Mouse (Mus musculus) limb, embryonic 12.5 days (tissue): ENCODE results near the gene Gm10803. TPM values are rescaled to one million over a fixed set of nuclear protein-coding genes. Genes with fewer than 3 reads are reported as not detected.

ENCODE experiments used
- ATAC-seq: fragments of 200-750 bp; cut with Nextera tagmentation; 2 replicates; pipeline ENCODE4 v1.8.0; 2017; ENCODE audit warnings: low read depth, moderate TSS enrichment; ENCODE audit not compliant: insufficient number of reproducible peaks, insufficient read depth, low FRiP score, low TSS enrichment
- H3K27ac ChIP-seq: fragments of 300-500 bp; sonication (generic); 2 replicates; pipeline ENCODE4 v1.5.1; 2016; ENCODE audit warnings: mild to moderate bottlenecking, moderate library complexity
- H3K27me3 ChIP-seq: fragments of 300-500 bp; sonication (generic); 2 replicates; pipeline ENCODE4 v1.6.1; 2016; ENCODE audit warnings: mild to moderate bottlenecking, moderate library complexity
- H3K36me3 ChIP-seq: fragments of 300-500 bp; sonication (generic); 2 replicates; pipeline ENCODE4 v1.6.1; 2016; ENCODE audit warnings: mild to moderate bottlenecking, moderate library complexity
- H3K4me1 ChIP-seq: fragments of 300-500 bp; sonication (generic); replicated peaks from 2 replicates; pipeline ENCODE4 v1.6.1; 2016
- H3K4me2 ChIP-seq: fragments of 300-500 bp; sonication (generic); 2 replicates; pipeline ENCODE4 v1.6.1; 2016; ENCODE audit warnings: mild to moderate bottlenecking, moderate library complexity
- H3K4me3 ChIP-seq: fragments of 300-500 bp; sonication (generic); replicated peaks from 2 replicates; pipeline ENCODE4 v1.5.1; 2016; ENCODE audit warnings: mild to moderate bottlenecking
- H3K9ac ChIP-seq: fragments of 300-500 bp; sonication (generic); replicated peaks from 2 replicates; pipeline ENCODE4 v1.6.1; 2016; ENCODE audit warnings: mild to moderate bottlenecking, moderate library complexity
- H3K9me3 ChIP-seq: fragments of 300-500 bp; sonication (generic); 2 replicates; pipeline ENCODE4 v1.6.1; 2016; ENCODE audit warnings: mild to moderate bottlenecking, moderate library complexity
- WGBS: fragments of 180-500 bp; shearing (Covaris S2); methylation state at CpG from one replicate; pipeline ENCODE4 v1.1.7; 2016; 5-methylcytosine and 5-hydroxymethylcytosine counted together
- polyA plus RNA-seq: library from polyadenylated mRNA; unstranded; fragments of >200 nt; fragmentation: Nextera tagmentation; extraction: Ambion mirVana; gene quantifications from 2 replicates; pipeline ENCODE4 v1.2.1, GENCODE M21; 2016

Gm10803 gene
- polyA plus RNA-seq, 1 experiment from 2014 or later = not detected

DNA sequence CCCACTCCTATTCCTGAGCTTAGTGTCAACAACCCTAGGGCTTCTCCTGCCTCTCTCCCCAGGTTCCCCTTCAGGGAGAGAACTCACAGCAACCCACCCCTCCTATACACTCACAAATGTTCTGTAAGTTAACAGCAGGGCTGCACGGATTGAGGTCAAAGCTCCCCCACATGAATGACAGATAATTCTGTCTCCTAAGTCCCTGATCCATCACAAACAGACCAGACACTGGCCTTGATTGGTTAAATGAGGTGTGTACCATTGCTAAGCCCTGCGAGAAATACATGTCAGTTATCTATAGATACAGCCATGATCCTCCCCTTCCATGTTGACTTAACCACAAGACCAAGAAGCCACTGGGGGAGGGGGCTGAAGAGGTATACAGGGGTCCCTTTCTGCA lies 31.3 kb downstream of the Gm10803 start:
- peaks cover 37% of the 10 kb centered on the region for H3K27me3 ChIP-seq
- H3K9ac ChIP-seq = no peak overlapping the region
- ATAC-seq = no peak
- H3K27ac ChIP-seq = no peak overlapping the region
- H3K4me2 ChIP-seq = no peak overlapping the region
- no peak overlapping the region for H3K4me3 ChIP-seq
- 30% methylated on average over 2 of the region's 2 CpGs for WGBS
- no peaks in the 10 kb centered on the region for H3K9me3 ChIP-seq
- no peaks in the 10 kb centered on the region for H3K36me3 ChIP-seq
- H3K4me1 ChIP-seq = peaks cover 51% of the 10 kb centered on the region

GRCm38 (mm10) chr2:93592164-93592790 lies 31.9 kb downstream of the Gm10803 start:
- Histone ChIP-seq H3K9me3 (no peaks in the 10 kb centered on the region), H3K27ac (no peak overlapping the region), H3K36me3 (no peaks in the 10 kb centered on the region), H3K4me2 (no peak overlapping the region), H3K27me3 (peaks cover 37% of the 10 kb centered on the region), H3K4me1 (peaks cover 51% of the 10 kb centered on the region), H3K9ac (no peak overlapping the region), H3K4me3 (no peak overlapping the region)
- ATAC-seq = no peak
- 10% methylated on average over 11 of the region's 11 CpGs for WGBS

GRCm38 (mm10) chr2:93593121-93593520 lies 32.8 kb downstream of the Gm10803 start:
- H3K4me3 ChIP-seq = no peak overlapping the region
- H3K4me1 ChIP-seq = peaks cover 49% of the 10 kb centered on the region
- H3K9ac ChIP-seq = no peak overlapping the region
- WGBS = 75% methylated on average over 10 of the region's 10 CpGs
- no peak overlapping the region for H3K4me2 ChIP-seq
- no peak for ATAC-seq
- H3K9me3 ChIP-seq = no peaks in the 10 kb centered on the region
- no peaks in the 10 kb centered on the region for H3K36me3 ChIP-seq
- H3K27me3 ChIP-seq = peaks cover 37% of the 10 kb centered on the region
- H3K27ac ChIP-seq = no peak overlapping the region

DNA sequence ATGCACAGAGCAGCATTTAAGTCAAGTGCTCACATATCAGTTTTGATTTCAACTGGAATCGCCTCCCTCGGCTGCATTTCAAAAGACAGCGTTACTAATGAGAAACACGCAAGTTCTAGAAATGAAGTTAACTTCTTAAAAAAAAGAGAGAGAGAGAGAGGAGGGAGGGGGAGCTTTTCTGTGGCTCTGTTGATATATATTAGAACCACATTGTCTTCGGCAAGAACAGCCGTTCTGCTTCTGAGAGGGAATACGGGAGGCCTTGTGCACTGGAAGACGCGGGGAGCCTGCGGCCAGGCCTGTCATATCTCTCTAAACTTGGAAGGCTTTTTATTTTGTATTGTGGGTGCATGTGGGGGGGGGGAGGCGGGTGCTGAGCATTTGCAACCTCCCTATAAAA lies 36.8 kb downstream of the Gm10803 start:
- no peak overlapping the region for H3K9ac ChIP-seq
- peaks cover 45% of the 10 kb centered on the region for H3K27me3 ChIP-seq
- H3K4me1 ChIP-seq = peaks cover 47% of the 10 kb centered on the region
- 21% methylated on average over 11 of the region's 11 CpGs for WGBS
- H3K9me3 ChIP-seq = no peaks in the 10 kb centered on the region
- H3K4me3 ChIP-seq = no peak overlapping the region
- H3K4me2 ChIP-seq = 0 out of 2 replicates have a peak overlapping the region, but pooled peaks have one; percentile 0
- no peaks in the 10 kb centered on the region for H3K36me3 ChIP-seq
- peak overlapping the region; percentile 41; the same call in 1 of the 2 replicates for H3K27ac ChIP-seq
- no peak for ATAC-seq

DNA sequence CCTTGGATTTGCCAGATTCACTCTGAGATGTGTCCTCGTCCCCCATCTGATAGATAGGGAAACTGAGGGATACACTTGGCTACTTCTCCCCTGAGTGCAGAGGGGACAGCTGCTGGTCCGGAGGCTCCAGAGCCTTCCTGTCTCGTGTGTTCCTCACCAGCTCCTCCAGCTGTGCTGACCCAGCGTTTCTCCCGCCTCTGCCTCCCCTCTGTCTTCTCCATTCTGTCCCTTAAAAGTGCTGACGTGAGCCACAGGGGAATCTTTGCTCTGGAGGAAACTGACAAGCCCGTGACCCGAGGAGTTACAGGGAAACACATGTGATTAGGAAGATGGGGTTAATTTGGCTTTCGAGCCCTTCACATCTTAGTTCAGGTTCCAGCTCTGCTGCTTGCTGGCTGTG lies 39.4 kb downstream of the Gm10803 start:
- H3K9me3 ChIP-seq = no peaks in the 10 kb centered on the region
- 38% methylated on average over 9 of the region's 9 CpGs for WGBS
- peaks cover 35% of the 10 kb centered on the region for H3K27me3 ChIP-seq
- H3K36me3 ChIP-seq = no peaks in the 10 kb centered on the region
- H3K27ac ChIP-seq = no peak overlapping the region; the same call in 1 of the 2 replicates
- no peak overlapping the region for H3K4me2 ChIP-seq
- H3K4me3 ChIP-seq = no peak overlapping the region
- ATAC-seq = no peak
- H3K4me1 ChIP-seq = peaks cover 30% of the 10 kb centered on the region
- no peak overlapping the region for H3K9ac ChIP-seq

DNA sequence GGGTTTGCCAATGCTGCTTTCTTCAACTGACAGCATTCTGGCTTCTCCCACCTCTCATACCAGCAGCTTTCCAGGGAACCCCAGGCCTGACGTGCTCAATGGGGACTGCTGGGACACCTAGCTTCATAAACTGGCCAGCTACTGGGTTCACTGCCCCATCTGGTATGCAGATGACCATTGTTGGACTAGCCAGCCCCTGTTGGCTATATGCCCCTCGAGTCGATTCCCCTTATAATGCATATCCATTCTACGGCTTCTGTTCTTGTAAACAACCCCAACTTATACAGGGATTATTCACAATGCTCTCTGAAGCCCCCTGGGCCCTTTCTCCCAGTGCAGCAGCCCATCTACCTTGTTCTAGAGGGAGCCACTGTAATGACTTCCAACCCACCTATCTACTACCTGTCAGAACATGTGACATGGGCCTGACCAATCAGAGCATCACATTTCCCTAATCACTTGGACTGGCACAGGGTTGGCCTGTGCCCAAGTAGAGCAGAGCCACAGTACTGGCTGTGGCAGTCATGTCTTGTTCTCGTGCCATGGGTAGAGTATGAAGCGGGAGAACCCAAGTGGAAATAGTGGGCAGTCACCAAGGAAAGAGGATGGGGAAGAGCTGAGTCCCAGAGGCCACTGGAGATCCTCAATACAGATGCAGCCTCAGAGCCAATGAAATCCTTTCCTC lies 44.4 kb downstream of the Gm10803 start:
- no peaks in the 10 kb centered on the region for H3K9me3 ChIP-seq
- H3K27ac ChIP-seq = no peak overlapping the region
- no peak overlapping the region for H3K9ac ChIP-seq
- H3K4me1 ChIP-seq = peaks cover 4% of the 10 kb centered on the region
- 83% methylated on average over 6 of the region's 6 CpGs for WGBS
- ATAC-seq = no peak
- H3K4me2 ChIP-seq = no peak overlapping the region
- H3K27me3 ChIP-seq = peaks cover 22% of the 10 kb centered on the region
- no peaks in the 10 kb centered on the region for H3K36me3 ChIP-seq
- no peak overlapping the region for H3K4me3 ChIP-seq

DNA sequence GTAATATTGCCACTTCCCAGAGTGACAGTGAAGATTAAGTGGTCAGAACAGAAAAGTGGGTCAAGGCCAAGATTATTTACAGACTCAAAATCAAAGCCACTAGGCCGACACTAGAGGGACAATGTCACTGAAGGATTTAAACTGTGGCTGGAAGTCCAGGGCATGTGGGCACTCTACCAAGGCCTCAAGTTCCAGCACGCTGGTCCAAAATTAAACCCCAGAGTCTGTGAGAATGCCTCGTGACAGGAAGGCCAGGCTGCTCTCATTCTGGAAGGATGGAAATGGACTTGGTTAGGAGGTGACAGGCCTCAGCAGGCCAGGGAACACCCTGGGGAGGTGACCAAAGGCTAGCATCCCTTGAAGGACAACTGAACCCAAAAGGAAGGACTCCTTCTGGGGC lies 48.4 kb downstream of the Gm10803 start:
- Histone ChIP-seq H3K27me3 (peaks cover 33% of the 10 kb centered on the region), H3K4me1 (no peaks in the 10 kb centered on the region; the same call in 1 of the 2 replicates), H3K27ac (no peak overlapping the region), H3K9ac (no peak overlapping the region), H3K36me3 (no peaks in the 10 kb centered on the region), H3K9me3 (no peaks in the 10 kb centered on the region), H3K4me3 (no peak overlapping the region), H3K4me2 (no peak overlapping the region)
- ATAC-seq = no peak
- 80% methylated on average over 3 of the region's 3 CpGs for WGBS

DNA sequence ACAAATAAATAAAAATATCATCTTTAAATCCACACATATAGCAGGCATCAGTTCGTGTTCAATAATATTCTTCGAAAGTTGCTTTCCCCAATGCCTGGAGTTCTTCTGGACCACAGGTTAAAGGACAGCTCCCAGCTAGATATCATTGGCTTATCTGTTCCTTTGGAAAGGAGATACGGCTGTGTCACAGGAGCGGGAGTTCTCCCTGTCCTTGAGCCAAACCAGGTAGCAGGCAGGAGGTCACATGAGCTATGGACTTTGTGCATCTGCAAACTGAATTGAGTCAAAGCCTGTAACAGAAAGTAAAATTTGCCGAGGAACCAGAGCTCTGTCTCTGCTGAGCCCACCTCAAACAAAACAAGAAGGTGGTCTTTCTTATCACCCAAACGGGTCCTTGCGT lies 52.7 kb downstream of the Gm10803 start:
- Histone ChIP-seq H3K27ac (no peak overlapping the region), H3K9ac (no peak overlapping the region), H3K4me1 (peaks cover 23% of the 10 kb centered on the region), H3K36me3 (no peaks in the 10 kb centered on the region), H3K9me3 (no peaks in the 10 kb centered on the region), H3K4me3 (no peak overlapping the region), H3K4me2 (no peak overlapping the region), H3K27me3 (peaks cover 48% of the 10 kb centered on the region)
- WGBS = 88% methylated on average over 7 of the region's 7 CpGs
- no peak for ATAC-seq

Other genes with a start within 250 kb of the Gm10803 start
- 16.4 and 16.9 TPM in 2 replicates for gene Tspan18, start 226.1 kb upstream of the Gm10803 start, polyA plus RNA-seq
- 13.8 and 15.8 TPM in 2 replicates for gene Cd82, start 97.4 kb upstream of the Gm10803 start, polyA plus RNA-seq
- 3.4 and 5.1 TPM in 2 replicates for gene Alx4, start 81.8 kb downstream of the Gm10803 start, polyA plus RNA-seq